Mouse (Mus musculus): ENCODE measurements around the gene Me1.

Me1 gene

GRCm38 (mm10) chr9:86710091-86710634, 14.4 kb upstream of the Me1 start:
- in situ Hi-C loops (cut with MboI; ENCODE audit: low sequenced_read_pairs) = no loop called here

- in situ Hi-C loops (cut with MboI; ENCODE audit: low sequenced_read_pairs) = no loop called here
Observed at GRCm38 (mm10) chr9:86708921-86709320, 13.2 kb upstream of the Me1 start.

- in situ Hi-C loops (cut with MboI; ENCODE audit: low sequenced_read_pairs) = no loop called here
Observed at GRCm38 (mm10) chr9:86707431-86707830, 11.7 kb upstream of the Me1 start.

- in situ Hi-C loops (cut with MboI; ENCODE audit: low sequenced_read_pairs) = no loop called here
Observed at GRCm38 (mm10) chr9:86701844-86702243, 6.1 kb upstream of the Me1 start.

- in situ Hi-C loops (cut with MboI; ENCODE audit: low sequenced_read_pairs) = no loop called here
Observed at GRCm38 (mm10) chr9:86701264-86701663, 5.5 kb upstream of the Me1 start.

GRCm38 (mm10) chr9:86695199-86695817, 445 bp downstream of the Me1 start:
- in situ Hi-C loops (cut with MboI; ENCODE audit: low sequenced_read_pairs) = no loop called here

- in situ Hi-C loops (cut with MboI; ENCODE audit: low sequenced_read_pairs) = no loop called here
Observed at GRCm38 (mm10) chr9:86694644-86695043, 1.1 kb downstream of the Me1 start.

GRCm38 (mm10) chr9:86693935-86694334, 1.8 kb downstream of the Me1 start:
- in situ Hi-C loops (cut with MboI; ENCODE audit: low sequenced_read_pairs) = no loop called here

- in situ Hi-C loops (cut with MboI; ENCODE audit: low sequenced_read_pairs) = no loop called here
Observed at GRCm38 (mm10) chr9:86692676-86693075, 3.1 kb downstream of the Me1 start.

GRCm38 (mm10) chr9:86692251-86692650, 3.5 kb downstream of the Me1 start:
- in situ Hi-C loops (cut with MboI; ENCODE audit: low sequenced_read_pairs) = no loop called here

- in situ Hi-C loops (cut with MboI; ENCODE audit: low sequenced_read_pairs) = no loop called here
Observed at GRCm38 (mm10) chr9:86691101-86691500, 4.7 kb downstream of the Me1 start.

GRCm38 (mm10) chr9:86683713-86684209, 12.0 kb downstream of the Me1 start:
- in situ Hi-C loops (cut with MboI; ENCODE audit: low sequenced_read_pairs) = no loop called here

- in situ Hi-C loops (cut with MboI; ENCODE audit: low sequenced_read_pairs) = no loop called here
Observed at GRCm38 (mm10) chr9:86682844-86683243, 12.9 kb downstream of the Me1 start.

GRCm38 (mm10) chr9:86682278-86682677, 13.5 kb downstream of the Me1 start:
- in situ Hi-C loops (cut with MboI; ENCODE audit: low sequenced_read_pairs) = no loop called here

- in situ Hi-C loops (cut with MboI; ENCODE audit: low sequenced_read_pairs) = no loop called here
Observed at GRCm38 (mm10) chr9:86680431-86680830, 15.3 kb downstream of the Me1 start.

GRCm38 (mm10) chr9:86679843-86680417, 15.8 kb downstream of the Me1 start:
- in situ Hi-C loops (cut with MboI; ENCODE audit: low sequenced_read_pairs) = no loop called here

GRCm38 (mm10) chr9:86676246-86676645, 19.5 kb downstream of the Me1 start:
- in situ Hi-C loops (cut with MboI; ENCODE audit: low sequenced_read_pairs) = no loop called here

- in situ Hi-C loops (cut with MboI; ENCODE audit: low sequenced_read_pairs) = no loop called here
Observed at GRCm38 (mm10) chr9:86675426-86675825, 20.3 kb downstream of the Me1 start.

GRCm38 (mm10) chr9:86672907-86673472, 22.8 kb downstream of the Me1 start:
- in situ Hi-C loops (cut with MboI; ENCODE audit: low sequenced_read_pairs) = no loop called here

- in situ Hi-C loops (cut with MboI; ENCODE audit: low sequenced_read_pairs) = no loop called here
Observed at GRCm38 (mm10) chr9:86668590-86669252, 27.0 kb downstream of the Me1 start.

GRCm38 (mm10) chr9:86667138-86667750, 28.5 kb downstream of the Me1 start:
- in situ Hi-C loops (cut with MboI; ENCODE audit: low sequenced_read_pairs) = no loop called here

All from CH12F3 (cell line).